Mouse (Mus musculus): ENCODE measurements around the gene Adora2b. TPM values are rescaled to one million over a fixed set of nuclear protein-coding genes. Genes with fewer than 3 reads are reported as not detected.
"Not testable (repeated sequence)": the region's sequence is repeated elsewhere in the genome, so short reads cannot be mapped to it uniquely, and the experiment has no call there.

Adora2b gene
- total RNA-seq, 1 experiment from 2014 or later: 0.22 TPM

- DNase-seq: no peak
Observed at GRCm38 (mm10) chr11:62264018-62264417, 15.2 kb downstream of the Adora2b start.

- no peak for DNase-seq
Observed at GRCm38 (mm10) chr11:62265642-62266041, 16.9 kb downstream of the Adora2b start.

- no peak for DNase-seq
Observed at GRCm38 (mm10) chr11:62266466-62267214, 17.9 kb downstream of the Adora2b start.

GRCm38 (mm10) chr11:62268381-62268780 is 19.6 kb downstream of the Adora2b start:
- DNase-seq: no peak

GRCm38 (mm10) chr11:62269097-62269496 is 20.3 kb downstream of the Adora2b start:
- DNase-seq: no peak

GRCm38 (mm10) chr11:62270851-62271250 is 22.1 kb downstream of the Adora2b start:
- DNase-seq: no peak

GRCm38 (mm10) chr11:62277086-62277485 is 28.3 kb downstream of the Adora2b start:
- DNase-seq: no peak

GRCm38 (mm10) chr11:62278027-62278426 is 29.2 kb downstream of the Adora2b start:
- DNase-seq: peak; percentile 79

GRCm38 (mm10) chr11:62280675-62281600 is 32.2 kb downstream of the Adora2b start, which contains the start of the genes Zswim7 and Ttc19:
Gene Zswim7 (minus strand): TSS chr11:62281375.
Gene Ttc19 (plus strand): TSS chr11:62281473.
- DNase-seq: peak; percentile 96

GRCm38 (mm10) chr11:62281601-62281997 is 32.8 kb downstream of the Adora2b start:
- peak; percentile 86 for DNase-seq

GRCm38 (mm10) chr11:62284020-62284419 is 35.2 kb downstream of the Adora2b start:
- DNase-seq: not testable (repeated sequence)

GRCm38 (mm10) chr11:62285020-62285419 is 36.2 kb downstream of the Adora2b start:
- DNase-seq: no peak

- no peak for DNase-seq
Observed at GRCm38 (mm10) chr11:62287700-62288099, 38.9 kb downstream of the Adora2b start.

GRCm38 (mm10) chr11:62294121-62294520 is 45.3 kb downstream of the Adora2b start:
- no peak for DNase-seq

- DNase-seq: no peak
Observed at GRCm38 (mm10) chr11:62298883-62299282, 50.1 kb downstream of the Adora2b start.

GRCm38 (mm10) chr11:62305866-62306265 is 57.1 kb downstream of the Adora2b start:
- DNase-seq: no peak

GRCm38 (mm10) chr11:62309296-62309695 is 60.5 kb downstream of the Adora2b start:
- no peak for DNase-seq

GRCm38 (mm10) chr11:62314984-62315383 is 66.2 kb downstream of the Adora2b start:
- DNase-seq: no peak

Other genes starting within 250 kb of the Adora2b start
- gene Zswim7, start 32.4 kb downstream of the Adora2b start, total RNA-seq (2021): 17.6 and 20.1 TPM in 2 replicates
- gene Ttc19, start 32.5 kb downstream of the Adora2b start, total RNA-seq (2021): 31.1 and 31.5 TPM in 2 replicates
- gene Pigl, start 209.5 kb downstream of the Adora2b start, total RNA-seq (2021): 6.9 and 7.7 TPM in 2 replicates
- gene Ncor1, start 209.6 kb downstream of the Adora2b start, total RNA-seq (2021): 197 and 214 TPM in 2 replicates